In genomic region chr15:31573692-31574091, GRCm38 (mm10) we compare ENCODE assay signal across 21 mouse cellular contexts. TPM values are rescaled to one million over a fixed set of nuclear protein-coding genes. Genes with fewer than 3 reads are reported as not detected.
"Had no signal": no experiment of that assay in that cellular context is flagged by ENCODE, and none has a peak within 500 bp of the region (broad histone marks: within the 10 kb centered on the region; RNA-seq: fewer than 3 reads in every experiment).

No protein-coding gene starts in this region.

- H3K27ac ChIP-seq: limb, embryonic 12.5 days; limb, embryonic 15.5 days; macrophage; neural tube, embryonic 12.5 days; neural tube, embryonic 15.5 days had no signal

- ATAC-seq: inflammation-experienced regulatory T-cells, adult 6 months; intestine, embryonic 16.5 days had no signal

- H3K9me3 ChIP-seq: limb, embryonic 12.5 days; limb, embryonic 15.5 days; megakaryocyte, embryonic 14.5 days; neural tube, embryonic 12.5 days; neural tube, embryonic 15.5 days had no signal

- H3K27me3 ChIP-seq: limb, embryonic 12.5 days; limb, embryonic 15.5 days; neural tube, embryonic 12.5 days; neural tube, embryonic 15.5 days had no signal

- H3K4me3 ChIP-seq: limb, embryonic 12.5 days; limb, embryonic 15.5 days; megakaryocyte, embryonic 14.5 days; neural tube, embryonic 12.5 days; neural tube, embryonic 15.5 days had no signal

- H3K36me3 ChIP-seq: limb, embryonic 12.5 days; limb, embryonic 15.5 days; neural tube, embryonic 12.5 days; neural tube, embryonic 15.5 days had no signal

- H3K4me2 ChIP-seq: limb, embryonic 12.5 days; limb, embryonic 15.5 days; midbrain, embryonic 11.5 days; neural tube, embryonic 12.5 days; neural tube, embryonic 15.5 days had no signal

- H3K9ac ChIP-seq: limb, embryonic 12.5 days; limb, embryonic 15.5 days; neural tube, embryonic 12.5 days; neural tube, embryonic 15.5 days had no signal

- DNase-seq: kidney, adult 18-20 months; kidney, adult 9 months; kidney, postnatal 14 days; kidney, postnatal 4 days; left cerebral cortex, postnatal 4 days; lung, adult 2 months; lung, postnatal 14 days; midbrain, embryonic 14.5 days; retina, postnatal 1 day; right cerebral cortex, postnatal 25 days; thymus, adult 18-20 months; thymus, postnatal 36 days had no signal

RNA-seq across cellular contexts. Expression of gene Cmbl, which starts 8.5 kb away (rescaled TPM):
- polyA plus RNA-seq: inflammation-experienced regulatory T-cells, adult 6 months had no signal
